10 mouse cellular contexts compared by ENCODE assay signal in the genomic region with DNA sequence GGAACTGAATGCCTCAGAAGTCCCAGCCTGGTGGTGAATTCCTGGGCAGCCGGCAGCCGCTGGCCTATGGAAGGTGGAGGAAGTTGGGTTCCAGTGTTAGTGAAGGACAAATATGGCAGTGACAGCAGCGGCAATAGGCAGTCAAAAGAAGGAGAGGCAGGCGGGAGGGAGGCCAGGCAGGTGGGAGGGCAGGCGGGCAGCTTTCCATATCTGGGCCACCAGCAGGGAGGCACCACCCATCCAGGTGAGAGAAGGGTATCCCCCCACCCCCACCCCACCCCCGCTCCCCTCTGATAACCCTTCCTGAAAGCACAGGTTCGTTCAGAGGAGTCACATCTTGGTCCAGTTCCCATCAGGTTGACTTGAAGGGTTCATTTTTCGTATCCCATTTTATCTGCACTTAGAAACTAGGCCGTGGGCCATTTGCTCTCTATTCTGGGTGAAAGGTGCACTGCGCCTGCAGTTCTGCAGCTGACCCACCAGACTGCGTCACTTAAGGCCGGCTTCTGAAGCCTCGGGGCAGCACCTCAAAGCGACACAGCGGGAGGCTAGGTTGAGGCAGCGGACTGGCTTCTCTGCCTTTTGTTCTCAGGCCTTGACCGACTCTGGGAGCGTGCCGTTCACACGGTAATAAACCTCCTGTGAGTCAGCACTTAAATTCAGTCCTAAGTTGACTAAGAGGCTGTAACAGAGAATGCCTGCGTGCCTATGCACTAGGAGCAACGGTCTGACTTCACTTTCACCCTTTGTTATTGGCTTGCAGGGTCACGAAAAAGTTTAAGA. TPM values are rescaled to one million over a fixed set of nuclear protein-coding genes. Genes with fewer than 3 reads are reported as not detected.
DNase-seq lines count a peak whose midpoint lies in the region; ATAC-seq lines count a peak whose summit lies in the region.
"Had no signal": no experiment of that assay in that cellular context is flagged by ENCODE, and none has a peak within 500 bp of the region (broad histone marks: within the 10 kb centered on the region; RNA-seq: fewer than 3 reads in every experiment).

No protein-coding gene starts in this region.

- DNase-seq in forebrain, embryonic 10.5 days (ENCODE audit: extremely low spot score, low spot score), result peak; percentile 54
- DNase-seq in 3134 (ENCODE audit: extremely low read depth, insufficient read length, low spot score) (peak; percentile 59), liver (peak; percentile 82)
- DNase-seq in c-Kit-positive CD71-positive TER-119-positive erythroid progenitor cells, embryonic 14.5 days (ENCODE audit: low spot score), result peak; percentile 44
- no peak for DNase-seq in left cerebral cortex, postnatal 25 days (ENCODE audit: low spot score in 2 of 2)
- no peak for DNase-seq in urinary bladder, postnatal 25 days (ENCODE audit: low spot score)
- no peak for DNase-seq in gastrocnemius, postnatal 36 days
- DNase-seq: kidney, postnatal 14 days had no signal

- peak overlapping the region; percentile 48 for H3K27ac ChIP-seq in forebrain, embryonic 10.5 days
- H3K27ac ChIP-seq in forebrain, embryonic 15.5 days (replicated peaks), result no peak overlapping the region

- H3K4me2 ChIP-seq in forebrain, embryonic 15.5 days (replicated peaks), result no peak overlapping the region

- H3K9me3 ChIP-seq in forebrain, embryonic 10.5 days, result no peaks in the 10 kb centered on the region
- H3K9me3 ChIP-seq in forebrain, embryonic 15.5 days, result no peaks in the 10 kb centered on the region

- ATAC-seq in forebrain, embryonic 15.5 days (replicated peaks), result no peak

- WGBS in forebrain, embryonic 10.5 days, result 9% methylated on average over 23 of the region's 23 CpGs
- 13% methylated on average over 23 of the region's 23 CpGs for WGBS in forebrain, embryonic 15.5 days

- no peaks in the 10 kb centered on the region for H3K36me3 ChIP-seq in forebrain, embryonic 10.5 days (replicated peaks)
- no peaks in the 10 kb centered on the region for H3K36me3 ChIP-seq in forebrain, embryonic 15.5 days

- peaks cover 18% of the 10 kb centered on the region for H3K4me1 ChIP-seq in forebrain, embryonic 10.5 days
- no peaks in the 10 kb centered on the region for H3K4me1 ChIP-seq in forebrain, embryonic 15.5 days

- peaks cover 45% of the 10 kb centered on the region for H3K27me3 ChIP-seq in forebrain, embryonic 10.5 days (ENCODE audit: poor library complexity, severe bottlenecking)
- H3K27me3 ChIP-seq in forebrain, embryonic 15.5 days, result peaks cover 6% of the 10 kb centered on the region

- peak overlapping the region; percentile 12; the same call in 1 of the 2 replicates for H3K4me3 ChIP-seq in forebrain, embryonic 10.5 days
- no peak overlapping the region for H3K4me3 ChIP-seq in forebrain, embryonic 15.5 days

- no peak overlapping the region for H3K9ac ChIP-seq in forebrain, embryonic 15.5 days (replicated peaks)

- intact Hi-C loops in left cerebral cortex, postnatal 25 days (cut with DNase I), result no loop called here
- intact Hi-C loops in gastrocnemius, postnatal 36 days (cut with DNase I), result no loop called here

RNA-seq across cellular contexts. Expression of a gene that starts 1.4 kb away (rescaled TPM):
- 19.2 and 26.1 TPM in 2 replicates for polyA plus RNA-seq in forebrain, embryonic 10.5 days (2016; fragmentation: Nextera tagmentation; extraction: Ambion mirVana)
- polyA plus RNA-seq in forebrain, embryonic 15.5 days (2015; fragmentation: Nextera tagmentation; extraction: Ambion mirVana), result 0.17 and 0.84 TPM in 2 replicates
- total RNA-seq in left cerebral cortex, postnatal 25 days (2021), result under 1 TPM; 0.28 to 0.41 TPM
- 1 to 10 TPM; 1.1 to 2.9 TPM for total RNA-seq in gastrocnemius, postnatal 36 days (2021)

RNA-seq across cellular contexts. Expression of a gene that starts 19.7 kb away (rescaled TPM):
- 53.3 and 56.9 TPM in 2 replicates for polyA plus RNA-seq in forebrain, embryonic 10.5 days (2016; fragmentation: Nextera tagmentation; extraction: Ambion mirVana)
- polyA plus RNA-seq in forebrain, embryonic 15.5 days (2015; fragmentation: Nextera tagmentation; extraction: Ambion mirVana), result 85.9 and 89.6 TPM in 2 replicates
- 10 to 100 TPM; 40.5 to 47.1 TPM for total RNA-seq in left cerebral cortex, postnatal 25 days (2021)
- total RNA-seq in gastrocnemius, postnatal 36 days (2021), result 10 to 100 TPM; 29.4 to 31.2 TPM

RNA-seq across cellular contexts. Expression of a gene that starts 20.0 kb away (rescaled TPM):
- polyA plus RNA-seq in forebrain, embryonic 10.5 days (2016; fragmentation: Nextera tagmentation; extraction: Ambion mirVana), result 250 and 254 TPM in 2 replicates
- polyA plus RNA-seq in forebrain, embryonic 15.5 days (2015; fragmentation: Nextera tagmentation; extraction: Ambion mirVana), result 179 and 181 TPM in 2 replicates
- 10 to 100 TPM; 66.9 to 71.1 TPM for total RNA-seq in left cerebral cortex, postnatal 25 days (2021)
- 10 to 100 TPM; 32.5 to 35.3 TPM for total RNA-seq in gastrocnemius, postnatal 36 days (2021)

RNA-seq across cellular contexts. Expression of a gene that starts 37.9 kb away (rescaled TPM):
- 0.46 and 1.0 TPM in 2 replicates for polyA plus RNA-seq in forebrain, embryonic 10.5 days (2016; fragmentation: Nextera tagmentation; extraction: Ambion mirVana)
- polyA plus RNA-seq in forebrain, embryonic 15.5 days (2015; fragmentation: Nextera tagmentation; extraction: Ambion mirVana), result 0.53 and 1.1 TPM in 2 replicates
- 1 to 10 TPM in 1 of 2 experiments, under 1 TPM in 1; 0.25 to 1.0 TPM for total RNA-seq in left cerebral cortex, postnatal 25 days (2021)
- 1 to 10 TPM; 1.4 to 2.1 TPM for total RNA-seq in gastrocnemius, postnatal 36 days (2021)
- total RNA-seq: common myeloid progenitor, adult 5-6 weeks had no signal

RNA-seq across cellular contexts. Expression of a gene that starts 50.9 kb away (rescaled TPM):
- polyA plus RNA-seq in forebrain, embryonic 10.5 days (2016; fragmentation: Nextera tagmentation; extraction: Ambion mirVana), result 0.18 and 0.32 TPM in 2 replicates
- 0.18 and 0.19 TPM in 2 replicates for polyA plus RNA-seq in forebrain, embryonic 15.5 days (2015; fragmentation: Nextera tagmentation; extraction: Ambion mirVana)
- not detected for total RNA-seq in left cerebral cortex, postnatal 25 days (2021)
- not detected for total RNA-seq in gastrocnemius, postnatal 36 days (2021)
- total RNA-seq: common myeloid progenitor, adult 5-6 weeks had no signal

Comparison
In these comparisons a context has a peak if more than half of its experiments do, and no peak if none do; other contexts are left out.
1. DNase-seq: peak in forebrain, embryonic 10.5 days (single experiment), 3134 (single experiment), c-Kit-positive CD71-positive TER-119-positive erythroid progenitor cells, embryonic 14.5 days (single experiment) and liver (single experiment); none in left cerebral cortex, postnatal 25 days (0 of 2), urinary bladder, postnatal 25 days (single experiment) and gastrocnemius, postnatal 36 days (0 of 2).